Mouse (Mus musculus): Measurements from ENCODE around the gene Eml6.

GRCm38 (mm10) chr11:29959366-29959765 is 66.5 kb downstream of the Eml6 start:
- TF ChIP-seq CTCF (IDR thresholded peaks at IDR 0.05; ENCODE audit: low read depth) (no peak), EP300 (IDR thresholded peaks at IDR 0.05; ENCODE audit: low read depth) (no peak)
